In genomic region chr10:77543226-77543625, GRCm38 (mm10) we compare ENCODE assay signal across 10 mouse cellular contexts. TPM values are rescaled to one million over a fixed set of nuclear protein-coding genes. Genes with fewer than 3 reads are reported as not detected.
A peak's percentile ranks its signal among the peaks of the same experiment; 100 is the strongest.
DNase-seq lines count a peak whose midpoint lies in the region; ATAC-seq and TF ChIP-seq lines count a peak whose summit lies in the region.
"Had no signal": no experiment of that assay in that cellular context is flagged by ENCODE, and none has a peak within 500 bp of the region (broad histone marks: within the 10 kb centered on the region; RNA-seq: fewer than 3 reads in every experiment).

No protein-coding gene starts in this region.

- no peak for TF ChIP-seq EP300 in MEL (IDR thresholded peaks at IDR 0.05; ENCODE audit: low read depth in 1 of 2, low read length in 2 of 2)

- H3K27me3 ChIP-seq in hindbrain, embryonic 11.5 days (ENCODE audit: control insufficient read depth, insufficient read depth, low read length) = no peaks in the 10 kb centered on the region
- no peaks in the 10 kb centered on the region for H3K27me3 ChIP-seq in hindbrain, embryonic 13.5 days
- H3K27me3 ChIP-seq in MEL (ENCODE audit: control insufficient read depth in 1 of 2, insufficient read depth in 2 of 2, low read length in 2 of 2) = no peaks in the 10 kb centered on the region
- no peaks in the 10 kb centered on the region for H3K27me3 ChIP-seq in embryonic facial prominence, embryonic 10.5 days (replicated peaks; ENCODE audit: low read depth, poor library complexity, severe bottlenecking)
- H3K27me3 ChIP-seq: limb, embryonic 15.5 days; stomach, embryonic 15.5 days had no signal

- TF ChIP-seq CTCF in MEL (IDR thresholded peaks at IDR 0.05 in 2 of 3, conservative IDR thresholded peaks at IDR 0.05 in 1 of 3; ENCODE audit: control insufficient read depth in 1 of 3, insufficient read depth in 1 of 3, low read depth in 2 of 3, low read length in 3 of 3, poor library complexity in 1 of 3, severe bottlenecking in 1 of 3) = peak; percentile 69 to 80 (median 78)

- no peaks in the 10 kb centered on the region for H3K36me3 ChIP-seq in hindbrain, embryonic 11.5 days (ENCODE audit: control insufficient read depth, insufficient read depth, low read length)
- no peaks in the 10 kb centered on the region for H3K36me3 ChIP-seq in hindbrain, embryonic 13.5 days
- H3K36me3 ChIP-seq in MEL (ENCODE audit: control insufficient read depth in 1 of 2, insufficient read depth in 2 of 2, low read length in 2 of 2) = peaks cover 0 to 4% of the 10 kb centered on the region in 2 experiments; a peak in 2 of 4 replicates
- no peaks in the 10 kb centered on the region for H3K36me3 ChIP-seq in embryonic facial prominence, embryonic 10.5 days (replicated peaks)
- H3K36me3 ChIP-seq: limb, embryonic 15.5 days; stomach, embryonic 15.5 days had no signal

- H3K9ac ChIP-seq in hindbrain, embryonic 11.5 days (ENCODE audit: low read depth, low read length) = no peak overlapping the region
- H3K9ac ChIP-seq in hindbrain, embryonic 13.5 days = no peak overlapping the region
- no peak overlapping the region for H3K9ac ChIP-seq in MEL (ENCODE audit: control insufficient read depth, low read depth, low read length, poor library complexity, severe bottlenecking)
- H3K9ac ChIP-seq: limb, embryonic 15.5 days; stomach, embryonic 15.5 days had no signal

- no peak overlapping the region for H3K4me3 ChIP-seq in hindbrain, embryonic 11.5 days (ENCODE audit: low read depth, low read length)
- no peak overlapping the region for H3K4me3 ChIP-seq in hindbrain, embryonic 13.5 days
- H3K4me3 ChIP-seq in MEL (ENCODE audit: control insufficient read depth in 1 of 2, insufficient read depth in 1 of 2, low read depth in 2 of 2, low read length in 2 of 2) = no peak overlapping the region
- H3K4me3 ChIP-seq in embryonic facial prominence, embryonic 10.5 days = no peak overlapping the region
- H3K4me3 ChIP-seq: limb, embryonic 15.5 days; stomach, embryonic 15.5 days had no signal

- H3K4me1 ChIP-seq in hindbrain, embryonic 11.5 days (replicated peaks; ENCODE audit: control insufficient read depth, insufficient read depth, low read length) = no peaks in the 10 kb centered on the region
- no peaks in the 10 kb centered on the region for H3K4me1 ChIP-seq in hindbrain, embryonic 13.5 days (replicated peaks)
- H3K4me1 ChIP-seq in MEL (ENCODE audit: control insufficient read depth in 1 of 2, insufficient read depth in 2 of 2, low read length in 2 of 2) = no peaks in the 10 kb centered on the region
- no peaks in the 10 kb centered on the region for H3K4me1 ChIP-seq in embryonic facial prominence, embryonic 10.5 days
- H3K4me1 ChIP-seq: limb, embryonic 15.5 days; stomach, embryonic 15.5 days had no signal

- H3K9me3 ChIP-seq in hindbrain, embryonic 11.5 days (ENCODE audit: control insufficient read depth, low read length) = no peaks in the 10 kb centered on the region
- H3K9me3 ChIP-seq in hindbrain, embryonic 13.5 days = no peaks in the 10 kb centered on the region
- no peaks in the 10 kb centered on the region for H3K9me3 ChIP-seq in MEL (replicated peaks; ENCODE audit: insufficient read depth, low read length)
- H3K9me3 ChIP-seq in embryonic facial prominence, embryonic 10.5 days = no peaks in the 10 kb centered on the region
- H3K9me3 ChIP-seq: limb, embryonic 15.5 days; stomach, embryonic 15.5 days had no signal

- TF ChIP-seq POLR2A in MEL (IDR thresholded peaks at IDR 0.05; ENCODE audit: control insufficient read depth in 1 of 2, insufficient read depth in 1 of 2, low read depth in 1 of 2, low read length in 2 of 2, poor library complexity in 1 of 2) = no peak

- ATAC-seq in hindbrain, embryonic 11.5 days (ENCODE audit: low FRiP score) = no peak
- ATAC-seq in hindbrain, embryonic 13.5 days (ENCODE audit: low FRiP score) = no peak
- no peak for ATAC-seq in cerebellum, adult (ENCODE audit: insufficient number of reproducible peaks, low FRiP score, low TSS enrichment)

- no peak overlapping the region for H3K4me2 ChIP-seq in hindbrain, embryonic 11.5 days (replicated peaks; ENCODE audit: low read depth, low read length)
- H3K4me2 ChIP-seq in hindbrain, embryonic 13.5 days = no peak overlapping the region
- H3K4me2 ChIP-seq: limb, embryonic 15.5 days; stomach, embryonic 15.5 days had no signal

- TF ChIP-seq RAD21 in MEL (IDR thresholded peaks at IDR 0.05; ENCODE audit: low read depth, low read length) = peak; percentile 34

- peaks cover 2% of the 10 kb centered on the region for H3K79me2 ChIP-seq in MEL (ENCODE audit: control insufficient read depth, insufficient read depth, low read length, poor library complexity)

- DNase-seq in hindbrain, embryonic 11.5 days (ENCODE audit: low spot score) = peak; percentile 68
- peak; percentile 63 for DNase-seq in 416B (ENCODE audit: low read depth)
- DNase-seq in MEL (ENCODE audit: low read depth, low spot score) = peak; percentile 77
- peak; percentile 47 for DNase-seq in embryonic facial prominence, embryonic 10.5 days (ENCODE audit: low spot score)
- DNase-seq in naive thymus-derived CD4-positive, alpha-beta T cell, adult 2 months (ENCODE audit: low read depth) = peak; percentile 83
- no peak for DNase-seq in urinary bladder, postnatal 25 days (ENCODE audit: low spot score)

- no peak overlapping the region for H3K27ac ChIP-seq in hindbrain, embryonic 11.5 days (ENCODE audit: low read depth, low read length)
- no peak overlapping the region for H3K27ac ChIP-seq in hindbrain, embryonic 13.5 days
- H3K27ac ChIP-seq in MEL (ENCODE audit: control insufficient read depth, low read depth, low read length) = no peak overlapping the region
- no peak overlapping the region for H3K27ac ChIP-seq in embryonic facial prominence, embryonic 10.5 days (replicated peaks)
- H3K27ac ChIP-seq: limb, embryonic 15.5 days; stomach, embryonic 15.5 days had no signal

- 41% methylated on average over 7 of the region's 7 CpGs for WGBS in hindbrain, embryonic 11.5 days
- 41% methylated on average over 7 of the region's 7 CpGs for WGBS in hindbrain, embryonic 13.5 days
- 46% methylated on average over 7 of the region's 7 CpGs for WGBS in embryonic facial prominence, embryonic 10.5 days

TF ChIP-seq in MEL, 35 proteins besides CTCF, POLR2A, EP300 and RAD21:
- TF ChIP-seq MXI1 (IDR thresholded peaks at IDR 0.05; ENCODE audit: low read depth, low read length) (no peak), NELFE (IDR thresholded peaks at IDR 0.05; ENCODE audit: low read depth, low read length) (no peak), BHLHE40 (IDR thresholded peaks at IDR 0.05; ENCODE audit: borderline replicate concordance, low read depth, low read length) (no peak), MAX (IDR thresholded peaks at IDR 0.05; ENCODE audit: low read length) (no peak), MAZ (IDR thresholded peaks at IDR 0.05; ENCODE audit: low read depth, low read length) (no peak), RCOR1 (IDR thresholded peaks at IDR 0.05; ENCODE audit: low read depth, low read length) (no peak), ELF1 (IDR thresholded peaks at IDR 0.05; ENCODE audit: low read depth, low read length) (peak; percentile 15; the same call in 1 of the 2 replicates), CHD2 (IDR thresholded peaks at IDR 0.05; ENCODE audit: low read length) (no peak), ZC3H11A (IDR thresholded peaks at IDR 0.05; ENCODE audit: low read depth, low read length) (0 out of 2 replicates have a peak, but pooled peaks have one; percentile 21), MAFK (IDR thresholded peaks at IDR 0.05; ENCODE audit: borderline replicate concordance, low read depth, low read length) (no peak), GATA1 (IDR thresholded peaks at IDR 0.05; ENCODE audit: low read depth, low read length) (no peak), POLR2AphosphoS2 (IDR thresholded peaks at IDR 0.05; ENCODE audit: low read length) (no peak), SMC3 (IDR thresholded peaks at IDR 0.05; ENCODE audit: low read depth, low read length) (peak; percentile 66)

RNA-seq across cellular contexts. Expression of gene Itgb2, which starts 13.2 kb away (rescaled TPM):
- 1.2 and 1.8 TPM in 2 replicates for polyA plus RNA-seq in hindbrain, embryonic 11.5 days (2014; fragmentation: Nextera tagmentation; extraction: Ambion mirVana)
- 0.67 and 0.90 TPM in 2 replicates for polyA plus RNA-seq in hindbrain, embryonic 13.5 days (2015; fragmentation: Nextera tagmentation; extraction: Ambion mirVana)
- 36.7 and 36.9 TPM in 2 replicates for total RNA-seq in MEL (2012; rRNA removed)
- polyA plus RNA-seq in MEL (2012; ENCODE audit: insufficient read depth in 1 of 2, insufficient read length in 2 of 2, low read depth in 1 of 2, low replicate concordance in 2 of 2, missing spikeins in 1 of 2) = 10 to 100 TPM in 1 of 2 experiments, not detected in 1; 45.8 TPM
- polyA plus RNA-seq in embryonic facial prominence, embryonic 10.5 days (2016; fragmentation: Nextera tagmentation; extraction: Ambion mirVana) = 0.60 and 1.3 TPM in 2 replicates

RNA-seq across cellular contexts. Expression of gene Fam207a, which starts 27.6 kb away (rescaled TPM):
- 34.6 and 41.8 TPM in 2 replicates for polyA plus RNA-seq in hindbrain, embryonic 11.5 days (2014; fragmentation: Nextera tagmentation; extraction: Ambion mirVana)
- polyA plus RNA-seq in hindbrain, embryonic 13.5 days (2015; fragmentation: Nextera tagmentation; extraction: Ambion mirVana) = 41.2 and 41.8 TPM in 2 replicates
- total RNA-seq in MEL (2012; rRNA removed) = 54.9 and 70.6 TPM in 2 replicates
- polyA plus RNA-seq in MEL (2012; ENCODE audit: insufficient read depth in 1 of 2, insufficient read length in 2 of 2, low read depth in 1 of 2, low replicate concordance in 2 of 2, missing spikeins in 1 of 2) = 10 to 100 TPM in 1 of 2 experiments, not detected in 1; 74.0 TPM
- 43.9 and 46.9 TPM in 2 replicates for polyA plus RNA-seq in embryonic facial prominence, embryonic 10.5 days (2016; fragmentation: Nextera tagmentation; extraction: Ambion mirVana)

RNA-seq across cellular contexts. Expression of gene Pttg1ip, which starts 38.3 kb away (rescaled TPM):
- polyA plus RNA-seq in hindbrain, embryonic 11.5 days (2014; fragmentation: Nextera tagmentation; extraction: Ambion mirVana) = 73.1 and 79.3 TPM in 2 replicates
- 69.0 and 71.9 TPM in 2 replicates for polyA plus RNA-seq in hindbrain, embryonic 13.5 days (2015; fragmentation: Nextera tagmentation; extraction: Ambion mirVana)
- 41.1 and 50.4 TPM in 2 replicates for total RNA-seq in MEL (2012; rRNA removed)
- 10 to 100 TPM in 1 of 2 experiments, not detected in 1; 53.1 TPM for polyA plus RNA-seq in MEL (2012; ENCODE audit: insufficient read depth in 1 of 2, insufficient read length in 2 of 2, low read depth in 1 of 2, low replicate concordance in 2 of 2, missing spikeins in 1 of 2)
- 65.6 and 71.0 TPM in 2 replicates for polyA plus RNA-seq in embryonic facial prominence, embryonic 10.5 days (2016; fragmentation: Nextera tagmentation; extraction: Ambion mirVana)
